Mouse (Mus musculus): ENCODE measurements around the gene Utp11. TPM values are rescaled to one million over a fixed set of nuclear protein-coding genes. Genes with fewer than 3 reads are reported as not detected.

Gene Utp11
- total RNA-seq, 2 experiments from 2014 or later = 17.3 to 18.7 TPM

Small RNA genes lying within 50 kb of the gene (microRNA-seq; reads per million reads assigned to microRNA genes)
- gene Gm24721 = 0 reads per million in 2 experiments
- gene Mir697 = 0 reads per million in 2 experiments

Other genes with a start within 250 kb of the Utp11 start
- gene 3100002H09Rik, start 82.8 kb downstream of the Utp11 start, total RNA-seq (2021) = not detected
- under 1 TPM; 0.16 to 0.24 TPM for gene Pou3f1, start 36.8 kb downstream of the Utp11 start, total RNA-seq (2021)
- gene Fhl3, start 7.1 kb upstream of the Utp11 start, total RNA-seq (2021) = 10 to 100 TPM; 22.4 to 23.4 TPM
- 10 to 100 TPM; 35.0 to 37.4 TPM for gene Sf3a3, start 21.2 kb upstream of the Utp11 start, total RNA-seq (2021)
- 10 to 100 TPM; 10.3 to 10.5 TPM for gene Inpp5b, start 48.2 kb upstream of the Utp11 start, total RNA-seq (2021)
- 10 to 100 TPM; 15.2 to 15.3 TPM for gene Mtf1, start 108.5 kb upstream of the Utp11 start, total RNA-seq (2021)
- 10 to 100 TPM; 25.9 to 28.4 TPM for gene Yrdc, start 157.1 kb upstream of the Utp11 start, total RNA-seq (2021)
- 10 to 100 TPM; 29.8 to 35.6 TPM for gene 1110065P20Rik, start 157.6 kb upstream of the Utp11 start, total RNA-seq (2021)
- under 1 TPM in 1 of 2 experiments, not detected in 1; 0.11 TPM for gene Maneal, start 168.6 kb upstream of the Utp11 start, total RNA-seq (2021)
- gene Epha10, start 187.3 kb upstream of the Utp11 start, total RNA-seq (2021) = not detected
- gene 9930104L06Rik, start 243.4 kb upstream of the Utp11 start, total RNA-seq (2021) = 10 to 100 TPM in 1 of 2 experiments, 1 to 10 TPM in 1; 8.6 to 12.0 TPM
- 10 to 100 TPM; 57.9 to 58.8 TPM for gene Cdca8, start 245.7 kb upstream of the Utp11 start, total RNA-seq (2021)